Mouse (Mus musculus) 3T3-L1 (cell line): ENCODE measurements at regions not wholly inside any gene's neighbourhood (a gene's known extent, or its start where the extent isn't known, plus 50 kb on each side); places are given as distances from the start of the nearest gene placed in this dataset.
"Not testable (repeated sequence)": the region's sequence is repeated elsewhere in the genome, so short reads cannot be mapped to it uniquely, and the experiment has no call there.

ENCODE experiments used
- DNase-seq: peaks from one replicate; pipeline ENCODE4 v3.0.0-alpha.2; 2015; ENCODE audit warnings: low read depth, low spot score

DNA sequence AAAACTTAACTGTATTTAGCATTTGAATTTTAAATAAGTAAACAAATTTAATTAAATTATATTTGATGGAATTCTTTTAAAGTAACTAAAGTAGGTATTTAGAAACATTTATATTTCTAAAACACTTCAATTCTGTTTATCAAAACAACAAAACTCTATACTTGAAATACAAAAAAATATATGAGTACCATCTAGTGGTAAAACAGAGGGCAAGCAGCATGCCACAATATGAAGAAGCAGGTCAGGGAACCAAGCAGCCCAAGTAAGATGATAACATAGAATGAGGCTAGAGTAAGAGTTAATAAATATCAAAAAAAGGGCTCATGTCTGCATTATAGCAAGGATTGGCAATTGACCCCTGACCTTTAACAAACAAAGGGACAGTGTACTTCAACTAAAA, 639.7 kb downstream of the Cdh10 start:
- no peak for DNase-seq

GRCm38 (mm10) chr15:19473521-19473920, 654.8 kb downstream of the Cdh10 start:
- peak; percentile 40 for DNase-seq

- not testable (repeated sequence) for DNase-seq
These were observed 674.8 kb downstream of the Cdh10 start for GRCm38 (mm10) chr15:19493556-19493955.

DNA sequence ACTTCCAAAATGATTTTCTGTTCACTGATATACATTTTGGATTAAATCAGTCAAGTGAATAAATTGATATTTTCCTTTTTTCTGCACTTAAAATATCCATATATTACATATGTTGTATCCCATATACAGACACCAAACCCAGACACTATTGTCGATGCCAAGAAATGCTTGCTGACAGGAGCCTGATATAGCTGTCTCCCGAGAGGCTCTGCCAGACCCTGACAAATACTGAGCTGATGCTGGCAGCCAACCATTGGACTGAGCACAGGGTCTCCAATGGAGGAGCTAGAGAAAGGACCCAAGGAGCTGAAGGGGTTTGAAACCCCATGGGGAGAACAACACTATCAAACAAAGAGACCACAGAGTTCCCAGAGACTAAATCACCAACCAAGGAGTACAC, 700.6 kb downstream of the Cdh10 start:
- no peak for DNase-seq

DNA sequence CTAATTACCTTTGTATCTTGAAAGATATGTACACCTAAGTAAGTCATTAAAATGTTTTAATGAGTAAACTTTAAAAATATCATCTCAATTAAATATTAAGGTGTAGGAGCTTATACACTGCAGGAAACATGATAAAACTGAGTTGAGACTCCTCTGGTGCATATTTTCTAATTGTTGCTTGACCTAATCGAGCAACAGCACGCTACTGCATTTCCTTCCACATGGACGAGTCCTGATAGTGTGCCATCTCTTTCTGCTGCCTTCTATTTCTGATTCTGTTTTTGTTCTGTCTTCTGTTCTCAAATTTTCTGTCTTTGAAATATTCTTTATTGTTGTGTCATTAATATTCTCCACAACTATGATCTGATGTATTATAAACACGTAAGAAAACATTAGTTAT, 721.9 kb downstream of the Cdh10 start:
- peak; percentile 1 for DNase-seq

DNA sequence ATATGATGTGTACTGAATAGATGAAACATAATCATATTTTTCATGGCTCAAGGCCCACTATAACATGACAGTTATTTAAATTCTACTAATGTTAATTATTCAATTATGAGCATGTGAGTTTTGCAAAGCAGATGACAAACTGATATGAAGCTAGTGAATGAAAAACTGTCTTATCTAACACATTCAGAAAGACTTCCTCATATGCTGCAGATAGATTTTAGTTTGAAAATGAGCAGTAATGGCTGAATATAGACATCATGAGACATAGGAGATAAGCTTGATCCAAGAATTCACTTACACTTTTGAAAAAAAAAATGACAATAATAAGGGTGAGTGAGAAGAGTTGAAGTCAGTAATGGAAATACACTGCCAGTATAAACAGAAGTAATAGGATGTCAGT, 731.0 kb downstream of the Cdh10 start:
- peak; percentile 0 for DNase-seq

DNA sequence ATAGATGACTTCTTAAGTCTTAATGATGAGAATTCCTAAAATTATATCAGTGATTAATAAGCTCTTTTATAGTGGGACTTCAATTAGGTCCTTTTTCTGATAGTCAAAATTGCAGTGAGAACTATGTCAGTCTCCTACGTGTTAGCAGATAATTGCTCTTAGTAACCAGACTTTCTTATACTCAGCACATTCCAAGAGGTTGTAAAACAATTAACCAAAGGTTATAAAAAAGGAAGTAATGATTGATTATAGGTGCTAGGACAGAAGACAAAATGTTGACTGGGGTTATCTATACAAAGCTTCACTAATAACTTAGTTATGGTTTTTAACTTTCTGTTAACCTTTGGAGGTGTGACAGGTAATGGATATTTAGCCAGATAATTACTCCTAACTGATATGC, 766.0 kb downstream of the Cdh10 start:
- no peak for DNase-seq

DNA sequence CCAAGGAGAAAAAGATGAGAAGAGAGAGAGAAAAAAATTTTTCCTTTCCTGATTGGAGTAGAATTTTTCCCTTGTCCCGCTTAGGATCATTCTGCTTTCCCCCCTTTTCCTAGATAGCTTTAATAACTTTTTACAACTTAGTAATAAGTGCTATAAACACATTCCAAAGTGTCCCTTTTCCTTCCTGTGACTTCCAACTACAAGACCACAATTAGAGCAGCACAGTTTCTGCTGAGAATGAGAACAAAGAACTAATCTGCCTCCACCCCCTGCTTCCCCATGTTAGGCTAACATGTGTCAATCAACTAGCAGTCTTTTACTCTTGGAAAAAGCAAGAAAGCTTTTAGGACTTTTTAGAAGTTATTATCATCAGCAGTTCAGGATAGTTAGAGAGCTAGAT, 766.5 kb downstream of the Cdh10 start:
- DNase-seq: no peak

- no peak for DNase-seq
These were observed 775.0 kb downstream of the Cdh10 start for GRCm38 (mm10) chr15:19593746-19594145.

DNA sequence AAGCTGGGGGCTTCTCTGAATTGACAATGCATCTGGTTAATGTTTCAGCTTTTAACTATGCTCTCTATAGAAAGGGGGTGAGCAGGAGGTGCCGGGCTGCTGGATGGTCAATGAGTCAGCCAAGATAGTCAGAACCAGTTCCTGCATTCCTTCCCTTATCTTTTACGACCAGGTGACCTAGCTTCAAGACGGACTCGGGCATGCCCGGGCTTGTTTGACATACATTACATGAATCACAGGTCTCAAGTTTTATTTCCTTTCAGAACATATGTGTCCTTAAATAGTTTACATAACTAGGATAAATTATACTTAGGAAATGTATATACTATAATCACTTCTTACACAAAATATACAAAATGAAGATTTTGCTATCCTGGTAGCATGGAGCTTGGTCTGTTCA, 803.6 kb downstream of the Cdh10 start:
- not testable (repeated sequence) for DNase-seq

GRCm38 (mm10) chr15:19667380-19667779, 781.7 kb upstream of the Cdh12 start:
- DNase-seq: no peak

GRCm38 (mm10) chr15:19675545-19675944, 773.5 kb upstream of the Cdh12 start:
- no peak for DNase-seq

- no peak for DNase-seq
These were observed 761.8 kb upstream of the Cdh12 start for GRCm38 (mm10) chr15:19687239-19687638.

- DNase-seq: no peak
These were observed 737.3 kb upstream of the Cdh12 start for GRCm38 (mm10) chr15:19711764-19712163.
